Mouse (Mus musculus): ENCODE results near the gene Myo10.
A peak's percentile ranks its signal among the peaks of the same experiment; 100 is the strongest.

Gene Myo10

GRCm38 (mm10) chr15:25761800-25762211, 139.5 kb downstream of the Myo10 start:
- no peak for DNase-seq (ENCODE audit: low spot score in 2 of 2)

GRCm38 (mm10) chr15:25762306-25762705, 140.0 kb downstream of the Myo10 start:
- no peak for DNase-seq (ENCODE audit: low spot score in 2 of 2)

DNA sequence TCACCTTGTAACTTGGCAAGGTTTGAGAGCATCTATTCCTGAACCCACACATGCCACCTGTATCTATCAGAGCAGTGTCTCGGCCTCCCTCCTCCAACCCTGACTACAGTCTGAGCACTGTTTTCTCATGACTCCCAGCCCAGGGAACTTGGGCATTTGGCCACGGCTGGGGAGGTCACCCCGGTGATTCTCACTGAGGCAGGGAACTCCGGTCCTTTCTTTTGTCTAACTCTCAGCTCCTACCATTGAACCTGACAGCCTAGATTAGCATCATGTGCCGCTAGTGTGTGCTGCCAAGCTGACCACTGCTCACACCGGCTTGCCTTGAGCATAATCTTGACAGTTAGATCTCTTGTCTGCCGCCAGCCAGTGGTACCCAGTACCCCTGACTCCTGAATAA, 140.8 kb downstream of the Myo10 start:
- no peak for DNase-seq (ENCODE audit: low spot score in 2 of 2)

DNA sequence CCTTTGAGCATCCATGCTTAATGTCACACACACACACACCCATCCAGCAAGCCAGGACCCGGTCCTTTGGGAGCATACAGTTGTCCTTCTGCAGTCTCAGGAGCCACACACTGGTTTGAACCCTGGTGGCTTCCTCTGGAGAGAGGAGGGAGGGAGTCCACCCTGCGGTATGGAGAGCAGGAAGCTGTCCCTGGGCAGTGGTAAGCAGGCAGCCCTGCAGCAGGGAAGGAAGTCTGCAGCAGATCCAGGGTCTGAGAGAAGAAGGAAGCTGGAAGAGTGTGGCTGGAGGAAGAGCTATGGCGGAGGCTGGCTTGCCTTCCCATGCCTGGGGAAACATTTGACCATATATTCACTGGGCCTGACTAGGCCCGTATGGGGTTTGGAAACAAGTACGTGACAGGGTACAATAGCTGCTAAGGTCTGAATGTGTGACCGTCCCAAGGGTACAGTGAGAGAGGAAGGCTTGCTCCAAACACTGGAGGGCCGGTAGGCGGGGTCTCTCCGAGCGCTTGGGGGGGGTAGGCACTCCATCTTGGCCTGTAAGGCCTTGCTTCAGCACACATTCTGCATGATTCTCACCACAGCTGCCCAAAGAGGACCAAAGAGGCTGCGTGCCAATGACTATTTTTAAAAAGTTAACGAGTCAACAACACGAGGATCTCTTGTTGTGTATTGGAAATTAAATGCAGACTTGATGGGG, 142.5 kb downstream of the Myo10 start:
- DNase-seq (ENCODE audit: low spot score in 2 of 2), result no peak

DNA sequence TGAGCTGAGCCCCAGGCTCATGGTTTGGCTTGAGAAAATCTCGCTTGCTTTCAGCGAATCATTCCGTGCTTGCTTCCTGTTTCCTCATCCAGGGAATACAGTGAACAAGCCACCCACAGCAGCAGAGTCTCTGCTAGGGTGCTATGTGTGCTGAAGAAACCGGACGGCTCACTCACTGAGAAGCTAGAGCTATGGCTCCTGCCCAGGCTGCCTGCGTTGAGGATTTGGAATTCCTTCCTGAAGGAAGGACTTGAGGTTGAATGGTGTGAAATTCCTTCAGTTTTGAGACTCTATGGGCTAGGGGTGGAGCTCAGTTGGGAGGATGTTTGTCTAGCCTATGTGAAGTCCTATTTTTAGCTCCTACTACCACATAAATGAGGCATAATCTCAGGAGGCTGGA, 145.5 kb downstream of the Myo10 start:
- DNase-seq (ENCODE audit: low spot score in 2 of 2), result no peak

- DNase-seq (ENCODE audit: low spot score in 2 of 2), result no peak
These were observed 147.4 kb downstream of the Myo10 start for GRCm38 (mm10) chr15:25769524-25770255.

DNA sequence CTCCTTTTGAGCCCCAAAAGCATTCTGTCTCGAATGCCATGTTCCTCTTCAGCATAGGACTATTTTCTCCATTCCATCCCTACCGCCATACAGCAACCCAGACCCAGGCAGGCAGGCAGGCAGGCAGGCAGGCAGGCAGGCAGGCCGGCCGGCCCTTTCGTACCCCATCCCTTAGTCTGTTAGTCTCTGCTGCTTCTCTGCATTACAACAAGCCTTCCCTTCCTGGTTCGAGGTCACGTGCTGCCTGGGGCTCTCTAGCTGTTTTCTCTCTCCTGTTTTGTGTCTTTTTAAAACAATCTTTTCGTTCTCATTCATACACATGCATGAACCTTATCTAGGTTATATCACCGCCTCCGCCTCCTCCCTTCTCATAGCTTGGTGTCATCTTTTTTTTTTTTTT, 149.5 kb downstream of the Myo10 start:
- DNase-seq (ENCODE audit: low spot score in 2 of 2), result no peak

DNA sequence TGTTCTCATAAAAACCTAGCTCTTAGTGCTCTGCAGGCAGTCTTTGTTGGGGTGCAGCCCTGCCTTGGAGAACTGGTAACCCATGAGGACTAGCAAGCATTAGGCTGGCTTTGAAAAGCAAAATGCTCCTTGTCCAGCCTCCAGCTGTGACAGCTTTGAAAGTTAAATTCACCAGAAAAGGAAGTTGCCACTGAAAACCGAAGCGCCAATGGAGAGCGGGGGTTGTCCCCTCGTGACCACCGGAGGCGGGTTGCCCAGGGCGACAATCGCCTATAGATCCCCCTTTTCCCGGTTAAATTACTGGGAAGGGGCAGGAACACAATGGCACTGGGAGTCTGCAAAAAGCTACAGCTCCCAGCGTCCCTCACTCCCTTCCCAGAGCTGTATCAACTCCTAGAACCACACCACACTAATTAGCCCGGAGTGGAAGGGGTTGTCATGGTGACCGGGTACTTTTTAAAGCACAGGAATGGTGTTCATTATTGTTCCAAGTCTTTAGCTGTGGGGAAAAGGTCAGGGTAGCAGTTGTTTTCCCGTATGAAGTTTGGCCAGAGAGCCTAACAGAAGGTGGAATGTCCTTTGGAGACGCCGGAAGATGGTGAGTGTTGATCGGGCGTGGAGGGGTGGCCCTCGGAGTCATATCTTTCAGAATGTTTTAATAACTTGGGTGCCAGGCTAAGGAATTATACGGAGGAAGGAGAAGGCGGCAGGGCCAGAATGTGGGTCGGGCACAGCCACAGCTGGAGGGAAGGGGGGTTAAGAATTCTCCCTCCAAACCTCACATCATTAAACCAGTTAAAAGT, 151.6 kb downstream of the Myo10 start:
- peak; percentile 31 to 74 for DNase-seq (ENCODE audit: low spot score in 2 of 2)

- no peak for DNase-seq (ENCODE audit: low spot score in 2 of 2)
These were observed 156.6 kb downstream of the Myo10 start for GRCm38 (mm10) chr15:25778937-25779336.

DNA sequence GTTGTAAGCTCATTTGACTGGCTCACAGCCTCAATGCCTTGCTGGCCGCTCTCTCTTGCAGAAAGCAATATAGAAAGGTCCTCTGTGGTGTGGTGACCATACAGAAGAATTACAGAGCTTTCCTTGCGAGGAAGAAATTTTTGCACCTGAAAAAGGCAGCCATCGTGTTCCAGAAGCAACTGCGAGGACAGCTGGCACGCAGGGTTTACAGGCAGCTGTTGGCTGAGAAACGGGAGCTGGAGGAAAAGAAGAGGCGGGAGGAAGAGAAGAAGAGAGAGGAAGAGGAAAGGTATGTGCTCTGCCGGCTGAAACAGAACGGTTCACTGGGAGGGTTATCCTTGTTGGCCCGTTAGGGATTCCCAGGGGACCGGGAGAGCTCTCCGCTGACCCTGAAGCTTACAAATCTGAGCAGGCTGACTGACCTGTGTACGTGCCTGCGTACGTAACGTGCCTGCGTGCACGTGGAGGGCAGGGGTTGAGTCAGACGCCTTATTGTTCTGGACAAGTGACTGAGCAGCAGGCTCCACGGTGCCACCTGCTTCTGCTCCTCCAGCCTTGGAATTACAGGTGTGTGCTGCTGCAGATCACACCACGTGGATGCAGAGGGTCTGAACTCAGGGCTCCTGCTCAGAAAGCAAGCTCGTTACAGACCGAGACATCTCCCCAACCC, 157.3 kb downstream of the Myo10 start:
- no peak for DNase-seq (ENCODE audit: low spot score in 2 of 2)

DNA sequence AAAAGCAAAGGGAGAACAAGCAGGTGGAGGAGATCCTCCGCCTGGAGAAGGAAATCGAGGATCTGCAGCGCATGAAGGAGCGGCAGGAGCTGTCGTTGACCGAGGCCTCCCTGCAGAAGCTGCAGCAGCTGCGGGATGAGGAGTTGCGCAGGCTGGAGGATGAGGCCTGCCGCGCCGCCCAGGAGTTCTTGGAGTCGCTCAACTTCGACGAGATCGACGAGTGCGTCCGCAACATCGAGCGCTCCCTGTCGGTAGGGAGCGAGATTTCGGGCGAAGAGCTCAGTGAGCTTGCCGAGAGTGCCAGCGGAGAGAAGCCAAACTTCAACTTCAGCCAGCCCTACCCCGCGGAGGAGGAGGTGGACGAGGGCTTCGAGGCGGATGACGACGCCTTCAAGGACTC, 158.7 kb downstream of the Myo10 start:
- DNase-seq (ENCODE audit: low spot score in 2 of 2), result no peak

DNA sequence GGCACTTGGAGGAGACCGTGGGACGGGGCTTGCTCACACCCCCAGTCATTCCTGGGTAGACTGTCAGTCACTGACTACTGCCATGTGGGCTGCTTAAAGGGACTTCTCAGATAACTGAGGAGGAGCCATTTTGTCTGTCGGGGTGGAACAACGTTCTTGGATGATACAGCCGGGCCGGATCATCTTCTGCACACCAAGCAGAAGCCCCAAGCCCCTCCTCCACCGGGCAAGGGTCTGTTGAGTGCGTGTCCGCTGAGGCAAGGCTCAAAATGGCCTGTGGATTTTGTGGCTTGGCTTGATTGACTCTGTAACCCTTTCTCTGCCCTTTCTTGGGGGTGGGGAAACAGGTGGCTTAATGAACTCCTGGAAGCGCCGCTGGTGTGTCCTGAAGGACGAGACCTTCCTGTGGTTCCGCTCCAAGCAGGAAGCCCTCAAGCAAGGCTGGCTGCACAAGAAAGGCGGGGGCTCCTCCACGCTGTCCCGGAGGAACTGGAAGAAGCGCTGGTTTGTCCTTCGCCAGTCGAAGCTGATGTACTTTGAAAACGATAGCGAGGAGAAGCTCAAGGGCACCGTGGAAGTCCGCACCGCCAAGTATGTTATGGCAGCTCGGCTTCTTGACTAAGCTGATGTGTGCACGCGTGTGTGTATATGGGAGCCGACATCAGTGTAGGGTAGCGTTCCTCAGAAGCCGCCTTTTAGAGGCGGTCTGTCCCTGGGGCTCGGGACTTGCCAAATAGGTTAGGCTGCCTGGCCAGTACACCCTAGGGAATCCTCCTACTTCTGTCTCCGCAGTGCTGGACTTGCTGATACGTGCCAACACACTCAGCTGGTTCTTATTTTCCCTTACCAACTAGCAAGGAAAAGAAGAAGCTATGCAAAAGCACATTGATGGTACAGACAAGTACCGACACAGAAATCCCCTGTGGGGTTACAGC, 163.4 kb downstream of the Myo10 start:
- DNase-seq (ENCODE audit: low spot score in 2 of 2), result no peak

GRCm38 (mm10) chr15:25787406-25787805, 165.1 kb downstream of the Myo10 start:
- DNase-seq (ENCODE audit: low spot score in 2 of 2), result no peak

GRCm38 (mm10) chr15:25787965-25788364, 165.6 kb downstream of the Myo10 start:
- DNase-seq (ENCODE audit: low spot score in 2 of 2), result no peak

DNA sequence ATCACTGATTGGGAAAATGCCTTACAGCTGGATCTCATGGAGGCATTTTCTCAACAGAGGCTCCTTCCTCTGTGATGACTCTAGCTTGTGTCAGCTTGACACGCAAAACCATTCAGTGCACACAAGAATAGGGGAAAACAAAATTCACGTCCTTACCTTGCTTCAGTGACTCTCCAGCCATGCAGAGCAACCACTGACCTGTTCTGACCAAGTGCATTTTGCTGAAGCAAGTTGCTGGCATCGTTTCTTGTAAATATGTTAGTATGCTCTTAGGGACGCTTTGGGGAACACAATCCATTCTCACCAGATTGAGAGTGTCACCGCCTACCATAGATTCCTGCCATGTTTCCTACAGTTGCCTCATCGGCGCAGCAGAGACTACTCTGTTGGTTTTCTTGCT, 166.2 kb downstream of the Myo10 start:
- DNase-seq (ENCODE audit: low spot score in 2 of 2), result no peak

GRCm38 (mm10) chr15:25789241-25789640, 166.9 kb downstream of the Myo10 start:
- DNase-seq (ENCODE audit: low spot score in 2 of 2), result no peak

- no peak for DNase-seq (ENCODE audit: low spot score in 2 of 2)
These were observed 169.5 kb downstream of the Myo10 start for GRCm38 (mm10) chr15:25791660-25792353.

GRCm38 (mm10) chr15:25794123-25794522, 171.8 kb downstream of the Myo10 start:
- no peak for DNase-seq (ENCODE audit: low spot score in 2 of 2)

DNA sequence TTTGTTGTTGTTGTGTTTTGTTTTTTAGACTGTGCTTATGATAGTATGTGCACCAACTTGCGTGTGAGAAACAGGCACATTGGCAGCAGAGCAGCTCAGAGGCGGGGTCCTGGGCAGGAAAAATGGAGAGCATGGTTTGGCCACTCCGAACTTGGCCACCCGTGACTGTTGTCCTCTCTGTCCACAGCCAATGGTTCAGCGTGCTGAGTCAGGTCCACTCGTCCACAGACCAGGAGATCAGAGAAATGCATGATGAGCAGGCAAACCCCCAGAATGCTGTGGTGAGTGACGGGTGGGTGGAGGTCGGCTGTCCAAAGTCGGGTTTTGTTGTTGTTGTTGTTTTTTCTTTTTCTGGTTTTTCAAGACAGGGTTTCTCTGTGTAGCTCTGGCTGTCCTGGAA, 173.2 kb downstream of the Myo10 start:
- no peak for DNase-seq (ENCODE audit: low spot score in 2 of 2)

DNA sequence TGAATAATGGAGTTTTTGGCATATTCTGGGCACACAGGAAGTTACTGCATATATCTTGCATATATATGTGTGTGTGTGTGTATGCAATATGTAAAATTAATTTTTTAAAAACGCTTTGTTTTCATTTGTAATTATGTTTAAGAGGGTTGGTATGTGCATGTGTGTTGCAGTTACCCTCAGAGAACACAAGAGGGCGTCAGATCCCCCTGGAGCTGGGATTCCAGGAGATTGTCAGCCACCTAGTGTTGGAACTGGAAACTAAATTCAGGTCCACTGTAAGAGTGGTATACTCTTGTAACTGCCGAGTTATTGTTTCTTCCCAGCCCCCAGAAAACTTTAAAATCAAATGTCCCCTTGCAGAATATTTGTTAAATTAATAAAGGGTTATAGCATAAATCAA, 174.0 kb downstream of the Myo10 start:
- no peak for DNase-seq (ENCODE audit: low spot score in 2 of 2)

Data from spleen, postnatal 4 days (tissue).